Mouse (Mus musculus) midbrain, embryonic 11.5 days (tissue): ENCODE results near the gene Gm12830. TPM values are rescaled to one million over a fixed set of nuclear protein-coding genes. Genes with fewer than 3 reads are reported as not detected.

ENCODE experiments used
- ATAC-seq: fragments of 200-750 bp; cut with Nextera tagmentation; 2 replicates; pipeline ENCODE4 v1.8.0; 2017; ENCODE audit warnings: moderate TSS enrichment, moderate library complexity; ENCODE audit not compliant: low FRiP score
- DNase-seq: peaks from one replicate; pipeline ENCODE4 v3.0.0; 2015; ENCODE audit warnings: low spot score; ENCODE audit errors: missing footprints
- H3K27ac ChIP-seq: fragments of 300-500 bp; sonication (generic); 2 replicates; pipeline ENCODE4 v1.5.1; 2014; ENCODE audit warnings: low read depth, low read length
- H3K27me3 ChIP-seq: fragments of 300-500 bp; sonication (generic); 2 replicates; pipeline ENCODE4 v1.6.1; 2014; ENCODE audit warnings: mild to moderate bottlenecking, low read length, moderate library complexity, mixed read lengths; ENCODE audit not compliant: control insufficient read depth, insufficient read depth
- H3K36me3 ChIP-seq: fragments of 300-500 bp; sonication (generic); 2 replicates; pipeline ENCODE4 v1.6.1; 2014; ENCODE audit warnings: mild to moderate bottlenecking, low read length, moderate library complexity, mixed read lengths; ENCODE audit not compliant: control insufficient read depth, insufficient read depth
- H3K4me1 ChIP-seq: fragments of 300-500 bp; sonication (generic); 2 replicates; pipeline ENCODE4 v1.6.1; 2014; ENCODE audit warnings: low read length; ENCODE audit not compliant: control insufficient read depth, insufficient read depth
- H3K4me2 ChIP-seq: fragments of 300-500 bp; sonication (generic); 2 replicates; pipeline ENCODE4 v1.6.1; 2014; ENCODE audit warnings: mild to moderate bottlenecking, moderate library complexity
- H3K4me3 ChIP-seq: fragments of 300-500 bp; sonication (generic); 2 replicates; pipeline ENCODE4 v1.5.1; 2014; ENCODE audit warnings: low read depth, low read length
- H3K9ac ChIP-seq: fragments of 300-500 bp; sonication (generic); 2 replicates; pipeline ENCODE4 v1.6.1; 2014; ENCODE audit warnings: low read length
- H3K9me3 ChIP-seq: fragments of 300-500 bp; sonication (generic); 2 replicates; pipeline ENCODE4 v1.6.1; 2016; ENCODE audit warnings: low read length; ENCODE audit not compliant: control insufficient read depth
- WGBS: fragments of 180-500 bp; shearing (Covaris S2); extraction: QIAGEN DNeasy Blood & Tissue Kit; methylation state at CpG from one replicate; pipeline ENCODE4 v1.1.7; 2014; 5-methylcytosine and 5-hydroxymethylcytosine counted together
- polyA plus RNA-seq: library from polyadenylated mRNA; unstranded; fragments of >200 nt; fragmentation: Nextera tagmentation; extraction: Ambion mirVana; gene quantifications from 2 replicates; pipeline ENCODE4 v1.2.1, GENCODE M21; 2014

Gene Gm12830
- polyA plus RNA-seq, 1 experiment from 2014 or later = not detected

- H3K4me3 ChIP-seq = no peak overlapping the region
- no peak overlapping the region for H3K9ac ChIP-seq
- H3K36me3 ChIP-seq = no peaks in the 10 kb centered on the region
- H3K27ac ChIP-seq = no peak overlapping the region
- H3K27me3 ChIP-seq = peaks cover 26% of the 10 kb centered on the region
- peaks cover 9% of the 10 kb centered on the region for H3K4me1 ChIP-seq
- no peaks in the 10 kb centered on the region for H3K9me3 ChIP-seq
- ATAC-seq (no peak), DNase-seq (peak; percentile 64)
- H3K4me2 ChIP-seq = no peak overlapping the region
- WGBS = 61% methylated on average over 9 of the region's 9 CpGs
Measured at GRCm38 (mm10) chr4:114841336-114841920, 19.9 kb downstream of the Gm12830 start.

- Histone ChIP-seq H3K27me3 (peaks cover 26% of the 10 kb centered on the region), H3K36me3 (no peaks in the 10 kb centered on the region), H3K9me3 (no peaks in the 10 kb centered on the region), H3K4me1 (peaks cover 9% of the 10 kb centered on the region), H3K9ac (no peak overlapping the region), H3K4me3 (no peak overlapping the region), H3K4me2 (peak overlapping the region; percentile 22; the same call in 1 of the 2 replicates), H3K27ac (no peak overlapping the region)
- peak; percentile 87 for DNase-seq
- WGBS = 3% methylated on average over 9 of the region's 11 CpGs
- peak; percentile 40 for ATAC-seq
Measured at GRCm38 (mm10) chr4:114842376-114842960, 20.9 kb downstream of the Gm12830 start.

DNA sequence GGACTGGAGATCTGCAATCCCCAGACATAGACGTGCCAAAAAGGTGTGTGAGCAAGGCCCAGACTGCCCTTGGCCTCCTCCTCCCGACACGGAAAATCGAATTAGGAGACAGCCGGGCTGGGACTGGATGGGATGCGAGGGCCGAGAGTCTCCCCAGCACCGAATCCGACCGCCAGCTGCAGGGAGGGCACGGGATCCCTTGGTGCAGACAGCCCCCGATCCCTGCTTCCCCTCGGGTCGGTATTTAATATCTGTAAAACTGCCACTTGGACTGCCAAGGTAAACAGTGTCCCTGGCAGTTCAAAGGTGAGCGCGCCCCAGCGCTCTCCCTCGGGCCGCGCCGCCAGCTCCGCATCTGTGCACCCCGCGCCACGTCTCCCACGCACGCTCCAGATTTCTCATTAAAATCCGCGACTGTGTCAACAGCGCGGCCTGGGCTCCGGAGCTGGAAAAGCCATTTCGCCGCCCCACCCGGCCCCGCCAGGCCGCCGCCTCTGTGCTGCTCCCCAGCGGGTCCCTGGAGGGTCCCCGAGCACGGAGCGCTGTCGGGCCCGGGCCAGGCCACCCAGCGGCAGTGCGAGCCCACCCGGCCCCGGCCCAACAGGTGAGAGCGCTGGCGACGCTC is 21.7 kb downstream of the Gm12830 start:
- H3K4me2 ChIP-seq = peak overlapping the region; percentile 79
- H3K9ac ChIP-seq = peak overlapping the region; percentile 44
- peak overlapping the region; percentile 36 for H3K4me3 ChIP-seq
- H3K9me3 ChIP-seq = no peaks in the 10 kb centered on the region
- peak; percentile 76 for ATAC-seq
- under 1% methylated on average over 51 of the region's 51 CpGs for WGBS
- no peak overlapping the region for H3K27ac ChIP-seq
- H3K36me3 ChIP-seq = no peaks in the 10 kb centered on the region
- H3K27me3 ChIP-seq = peaks cover 26% of the 10 kb centered on the region
- H3K4me1 ChIP-seq = peaks cover 9% of the 10 kb centered on the region
- DNase-seq = peak; percentile 93

GRCm38 (mm10) chr4:114844600-114844999 is 23.1 kb downstream of the Gm12830 start:
- no peak overlapping the region for H3K27ac ChIP-seq
- H3K4me3 ChIP-seq = no peak overlapping the region
- no peak overlapping the region for H3K9ac ChIP-seq
- DNase-seq = peak; percentile 78
- WGBS = 50% methylated on average over 1 of the region's 1 CpGs
- H3K4me1 ChIP-seq = peaks cover 9% of the 10 kb centered on the region
- ATAC-seq = no peak
- no peak overlapping the region for H3K4me2 ChIP-seq
- peaks cover 26% of the 10 kb centered on the region for H3K27me3 ChIP-seq
- no peaks in the 10 kb centered on the region for H3K9me3 ChIP-seq
- no peaks in the 10 kb centered on the region for H3K36me3 ChIP-seq

DNA sequence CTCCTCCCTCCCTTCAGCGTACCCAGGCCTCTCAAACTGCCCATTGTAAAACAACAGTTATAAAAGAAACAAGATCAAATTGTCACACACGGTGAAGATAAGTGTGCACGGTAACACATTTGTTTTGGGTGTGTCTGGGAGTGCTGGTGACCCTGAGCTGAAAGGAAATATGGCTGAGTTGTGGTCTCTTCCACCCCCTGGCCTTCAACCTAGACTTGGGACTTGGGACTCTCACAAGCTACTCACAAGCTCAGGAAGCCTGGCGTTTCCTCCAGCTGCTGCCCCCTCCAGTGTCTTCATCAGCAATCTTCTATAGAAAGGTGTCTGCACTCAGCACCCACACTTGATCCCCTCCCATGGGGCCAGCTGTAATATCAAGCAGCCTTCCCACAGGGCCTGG is 24.1 kb downstream of the Gm12830 start:
- H3K27ac ChIP-seq = no peak overlapping the region
- H3K9ac ChIP-seq = no peak overlapping the region
- H3K36me3 ChIP-seq = no peaks in the 10 kb centered on the region
- no peak overlapping the region for H3K4me2 ChIP-seq
- H3K27me3 ChIP-seq = peaks cover 26% of the 10 kb centered on the region
- peaks cover 9% of the 10 kb centered on the region for H3K4me1 ChIP-seq
- no peaks in the 10 kb centered on the region for H3K9me3 ChIP-seq
- no peak overlapping the region for H3K4me3 ChIP-seq
- DNase-seq = peak; percentile 68
- 57% methylated on average over 4 of the region's 4 CpGs for WGBS
- ATAC-seq = no peak

- Histone ChIP-seq H3K9ac (no peak overlapping the region), H3K36me3 (no peaks in the 10 kb centered on the region), H3K9me3 (no peaks in the 10 kb centered on the region), H3K4me2 (no peak overlapping the region), H3K27ac (no peak overlapping the region), H3K4me1 (peaks cover 9% of the 10 kb centered on the region), H3K4me3 (no peak overlapping the region), H3K27me3 (peaks cover 19% of the 10 kb centered on the region)
- DNase-seq (peak; percentile 57), ATAC-seq (no peak)
- 78% methylated on average over 6 of the region's 6 CpGs for WGBS
Measured at GRCm38 (mm10) chr4:114846723-114847122, 25.2 kb downstream of the Gm12830 start.

GRCm38 (mm10) chr4:114853968-114854367 is 32.4 kb downstream of the Gm12830 start:
- no peak overlapping the region for H3K9ac ChIP-seq
- 87% methylated on average over 2 of the region's 2 CpGs for WGBS

GRCm38 (mm10) chr4:114858426-114858825 is 36.9 kb downstream of the Gm12830 start:
- H3K9me3 ChIP-seq = no peaks in the 10 kb centered on the region
- ATAC-seq (peak; percentile 46; the same call in 1 of the 2 replicates), DNase-seq (peak; percentile 77)
- no peak overlapping the region for H3K27ac ChIP-seq
- no peak overlapping the region for H3K4me3 ChIP-seq
- H3K4me2 ChIP-seq = no peak overlapping the region
- H3K27me3 ChIP-seq = no peaks in the 10 kb centered on the region
- no peaks in the 10 kb centered on the region for H3K4me1 ChIP-seq
- no peaks in the 10 kb centered on the region for H3K36me3 ChIP-seq
- WGBS = 18% methylated on average over 5 of the region's 5 CpGs
- H3K9ac ChIP-seq = no peak overlapping the region

More at GRCm38 (mm10) chr4:114853968-114854367, 32.4 kb downstream of the Gm12830 start:
- Histone ChIP-seq H3K9me3 (no peaks in the 10 kb centered on the region), H3K27ac (no peak overlapping the region), H3K4me1 (no peaks in the 10 kb centered on the region), H3K27me3 (no peaks in the 10 kb centered on the region), H3K36me3 (no peaks in the 10 kb centered on the region), H3K4me2 (no peak overlapping the region), H3K4me3 (no peak overlapping the region)
- ATAC-seq = no peak
- no peak for DNase-seq

- Histone ChIP-seq H3K27me3 (no peaks in the 10 kb centered on the region), H3K4me1 (peaks cover 5% of the 10 kb centered on the region; the same call in 1 of the 2 replicates), H3K9ac (no peak overlapping the region), H3K4me3 (no peak overlapping the region), H3K4me2 (no peak overlapping the region), H3K9me3 (no peaks in the 10 kb centered on the region), H3K36me3 (no peaks in the 10 kb centered on the region), H3K27ac (no peak overlapping the region)
- no peak for DNase-seq
- WGBS = 80% methylated on average over 5 of the region's 5 CpGs
- ATAC-seq = no peak
Measured at GRCm38 (mm10) chr4:114863166-114863565, 41.6 kb downstream of the Gm12830 start.
